Mouse (Mus musculus): ENCODE data around the gene Rps19bp1.
A peak's percentile ranks its signal among the peaks of the same experiment; 100 is the strongest.

Rps19bp1 gene

GRCm38 (mm10) chr15:80256656-80257601, 7.2 kb downstream of the Rps19bp1 start:
- DNase-seq = no peak

GRCm38 (mm10) chr15:80256242-80256641, 7.9 kb downstream of the Rps19bp1 start:
- no peak for DNase-seq

GRCm38 (mm10) chr15:80255646-80256121, 8.4 kb downstream of the Rps19bp1 start:
- peak; percentile 91 for DNase-seq

- peak; percentile 99 for DNase-seq
Measured at GRCm38 (mm10) chr15:80254847-80255645, 9.1 kb downstream of the Rps19bp1 start, which contains the start of gene Atf4. Gene Atf4 (plus strand): TSS chr15:80255184.

- peak; percentile 73 for DNase-seq
Measured at GRCm38 (mm10) chr15:80254207-80254606, 9.9 kb downstream of the Rps19bp1 start.

- DNase-seq = no peak
Measured at GRCm38 (mm10) chr15:80253530-80253929, 10.6 kb downstream of the Rps19bp1 start.

- no peak for DNase-seq
Measured at GRCm38 (mm10) chr15:80250586-80250985, 13.5 kb downstream of the Rps19bp1 start.

GRCm38 (mm10) chr15:80249672-80250071, 14.4 kb downstream of the Rps19bp1 start:
- no peak for DNase-seq

- no peak for DNase-seq
Measured at GRCm38 (mm10) chr15:80248596-80248995, 15.5 kb downstream of the Rps19bp1 start.

GRCm38 (mm10) chr15:80248135-80248534, 16.0 kb downstream of the Rps19bp1 start:
- DNase-seq = no peak

- DNase-seq = no peak
Measured at GRCm38 (mm10) chr15:80235535-80235934, 28.6 kb downstream of the Rps19bp1 start, which contains the start of gene AC140267.1. Gene AC140267.1 (plus strand): TSS chr15:80235835.

GRCm38 (mm10) chr15:80233733-80234509, 30.2 kb downstream of the Rps19bp1 start, which contains the start of gene Mief1:
Gene Mief1 (plus strand): TSS chr15:80234018.
- DNase-seq = peak; percentile 99

GRCm38 (mm10) chr15:80233053-80233452, 31.1 kb downstream of the Rps19bp1 start:
- no peak for DNase-seq

GRCm38 (mm10) chr15:80232331-80232730, 31.8 kb downstream of the Rps19bp1 start:
- DNase-seq = no peak

- no peak for DNase-seq
Measured at GRCm38 (mm10) chr15:80228071-80228800, 35.9 kb downstream of the Rps19bp1 start.

GRCm38 (mm10) chr15:80225796-80226195, 38.3 kb downstream of the Rps19bp1 start:
- peak; percentile 90 for DNase-seq

- peak; percentile 72 for DNase-seq
Measured at GRCm38 (mm10) chr15:80225208-80225607, 38.9 kb downstream of the Rps19bp1 start.

GRCm38 (mm10) chr15:80223751-80224150, 40.4 kb downstream of the Rps19bp1 start:
- no peak for DNase-seq

GRCm38 (mm10) chr15:80221031-80221430, 43.1 kb downstream of the Rps19bp1 start:
- DNase-seq = no peak

- DNase-seq = no peak
Measured at GRCm38 (mm10) chr15:80219705-80220657, 44.1 kb downstream of the Rps19bp1 start.
